Mouse (Mus musculus) frontal cortex, adult (tissue): ENCODE results near the gene Tbc1d22b.

Experiments used
- ATAC-seq: cut with Nextera tagmentation; 2 replicates; pipeline ENCODE4 v1.9.2; 2017; ENCODE audit warnings: mild to moderate bottlenecking, moderate library complexity, mixed read lengths; ENCODE audit not compliant: low TSS enrichment

Gene Tbc1d22b

GRCm38 (mm10) chr17:29541419-29541818, 8.2 kb upstream of the Tbc1d22b start:
- ATAC-seq: no peak

GRCm38 (mm10) chr17:29542831-29543690, 6.5 kb upstream of the Tbc1d22b start:
- ATAC-seq: no peak

- ATAC-seq: no peak
These were observed 5.5 kb upstream of the Tbc1d22b start for GRCm38 (mm10) chr17:29544064-29544463.

GRCm38 (mm10) chr17:29545241-29545640, 4.3 kb upstream of the Tbc1d22b start:
- no peak for ATAC-seq

GRCm38 (mm10) chr17:29548494-29548893, 1.1 kb upstream of the Tbc1d22b start:
- no peak for ATAC-seq

- ATAC-seq: no peak
These were observed 591 bp upstream of the Tbc1d22b start for GRCm38 (mm10) chr17:29548994-29549393.

GRCm38 (mm10) chr17:29551019-29551418, 1.4 kb downstream of the Tbc1d22b start:
- no peak for ATAC-seq

- ATAC-seq: no peak
These were observed 2.7 kb downstream of the Tbc1d22b start, which contains the start of gene Tmem217 for GRCm38 (mm10) chr17:29552162-29552732. TSS of gene Tmem217 (minus strand) at chr17:29552385.

- ATAC-seq: no peak
These were observed 4.6 kb downstream of the Tbc1d22b start for GRCm38 (mm10) chr17:29554176-29554575.

- no peak for ATAC-seq
These were observed 6.9 kb downstream of the Tbc1d22b start for GRCm38 (mm10) chr17:29556456-29556855.

GRCm38 (mm10) chr17:29556893-29557292, 7.3 kb downstream of the Tbc1d22b start:
- no peak for ATAC-seq

- no peak for ATAC-seq
These were observed 8.9 kb downstream of the Tbc1d22b start for GRCm38 (mm10) chr17:29558476-29558875.

- no peak for ATAC-seq
These were observed 15.9 kb downstream of the Tbc1d22b start for GRCm38 (mm10) chr17:29565521-29565920.

GRCm38 (mm10) chr17:29568435-29568834, 18.9 kb downstream of the Tbc1d22b start:
- ATAC-seq: no peak

GRCm38 (mm10) chr17:29569831-29570230, 20.2 kb downstream of the Tbc1d22b start:
- no peak for ATAC-seq

GRCm38 (mm10) chr17:29579579-29580126, 30.1 kb downstream of the Tbc1d22b start:
- ATAC-seq: no peak

- ATAC-seq: no peak
These were observed 34.0 kb downstream of the Tbc1d22b start for GRCm38 (mm10) chr17:29583569-29583968.

GRCm38 (mm10) chr17:29584306-29584705, 34.7 kb downstream of the Tbc1d22b start:
- ATAC-seq: no peak

GRCm38 (mm10) chr17:29584737-29585136, 35.2 kb downstream of the Tbc1d22b start:
- ATAC-seq: no peak

GRCm38 (mm10) chr17:29585446-29585845, 35.9 kb downstream of the Tbc1d22b start:
- no peak for ATAC-seq

GRCm38 (mm10) chr17:29586921-29587320, 37.3 kb downstream of the Tbc1d22b start:
- no peak for ATAC-seq

GRCm38 (mm10) chr17:29589221-29589898, 39.8 kb downstream of the Tbc1d22b start:
- peak; percentile 67; the same call in 1 of the 2 replicates for ATAC-seq
